Comparison of ENCODE assay signal across 28 mouse cellular contexts in the genomic region with DNA sequence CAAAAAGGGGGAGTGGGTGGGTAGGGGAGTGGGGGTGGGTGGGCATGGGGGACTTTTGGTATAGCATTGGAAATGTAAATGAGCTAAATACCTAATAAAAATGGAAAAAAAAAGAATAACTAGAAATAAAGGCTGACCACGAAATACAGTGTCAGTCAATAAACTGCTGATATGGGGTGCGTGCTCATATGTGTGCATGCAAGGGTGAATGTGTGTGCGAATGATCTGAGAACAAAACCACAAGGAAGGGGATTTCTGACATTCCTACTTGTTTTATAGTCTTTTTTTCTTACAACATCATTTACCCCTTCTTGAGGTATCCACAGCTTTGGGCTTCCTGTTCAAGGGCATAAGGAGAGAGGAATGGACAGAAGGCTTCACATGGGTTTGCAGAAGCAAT.
"Had no signal": no experiment of that assay in that cellular context is flagged by ENCODE, and none has a peak within 500 bp of the region (broad histone marks: within the 10 kb centered on the region; RNA-seq: fewer than 3 reads in every experiment).

No protein-coding gene starts in this region.

- H3K9ac ChIP-seq: limb, embryonic 12.5 days; limb, embryonic 13.5 days; limb, embryonic 15.5 days; liver, embryonic 12.5 days; liver, embryonic 13.5 days; liver, embryonic 14.5 days; liver, embryonic 15.5 days; liver, postnatal 0 days; lung, embryonic 14.5 days; lung, embryonic 15.5 days; midbrain, embryonic 12.5 days; midbrain, embryonic 13.5 days; midbrain, embryonic 15.5 days; neural tube, embryonic 12.5 days had no signal

- H3K27me3 ChIP-seq: limb, embryonic 12.5 days; limb, embryonic 13.5 days; limb, embryonic 15.5 days; liver, embryonic 12.5 days; liver, embryonic 13.5 days; liver, embryonic 15.5 days; megakaryocyte, embryonic 14.5 days; midbrain, embryonic 12.5 days; midbrain, embryonic 13.5 days; midbrain, embryonic 15.5 days; neural tube, embryonic 12.5 days had no signal

- H3K27ac ChIP-seq: limb, embryonic 10.5 days; limb, embryonic 12.5 days; limb, embryonic 13.5 days; limb, embryonic 15.5 days; liver, embryonic 12.5 days; liver, embryonic 13.5 days; liver, embryonic 14.5 days; liver, embryonic 15.5 days; lung, embryonic 15.5 days; macrophage; midbrain, embryonic 10.5 days; midbrain, embryonic 12.5 days; midbrain, embryonic 13.5 days; midbrain, embryonic 15.5 days; neural tube, embryonic 12.5 days had no signal

- H3K4me1 ChIP-seq: limb, embryonic 10.5 days; limb, embryonic 12.5 days; limb, embryonic 13.5 days; limb, embryonic 15.5 days; liver, embryonic 12.5 days; liver, embryonic 13.5 days; liver, embryonic 15.5 days; lung, embryonic 15.5 days; megakaryocyte, embryonic 14.5 days; midbrain, embryonic 10.5 days; midbrain, embryonic 12.5 days; midbrain, embryonic 13.5 days; midbrain, embryonic 15.5 days; neural tube, embryonic 12.5 days had no signal

- H3K9me3 ChIP-seq: limb, embryonic 10.5 days; limb, embryonic 12.5 days; limb, embryonic 13.5 days; limb, embryonic 15.5 days; liver, embryonic 12.5 days; liver, embryonic 13.5 days; liver, embryonic 15.5 days; lung, embryonic 15.5 days; megakaryocyte, embryonic 14.5 days; midbrain, embryonic 10.5 days; midbrain, embryonic 12.5 days; midbrain, embryonic 13.5 days; midbrain, embryonic 15.5 days; neural tube, embryonic 12.5 days had no signal

- H3K36me3 ChIP-seq: limb, embryonic 10.5 days; limb, embryonic 12.5 days; limb, embryonic 13.5 days; limb, embryonic 15.5 days; liver, embryonic 12.5 days; liver, embryonic 13.5 days; liver, embryonic 15.5 days; lung, embryonic 15.5 days; midbrain, embryonic 10.5 days; midbrain, embryonic 12.5 days; midbrain, embryonic 13.5 days; midbrain, embryonic 15.5 days; neural tube, embryonic 12.5 days had no signal

- H3K4me3 ChIP-seq: limb, embryonic 10.5 days; limb, embryonic 12.5 days; limb, embryonic 13.5 days; limb, embryonic 15.5 days; liver, embryonic 12.5 days; liver, embryonic 13.5 days; liver, embryonic 15.5 days; lung, embryonic 15.5 days; megakaryocyte, embryonic 14.5 days; midbrain, embryonic 10.5 days; midbrain, embryonic 12.5 days; midbrain, embryonic 13.5 days; midbrain, embryonic 15.5 days; myocyte; neural tube, embryonic 12.5 days had no signal

- DNase-seq: left cerebral cortex, postnatal 4 days; liver; liver, embryonic 13.5 days; liver, postnatal 0 days; lung, adult 18-20 months; lung, adult 2 months; lung, embryonic 14.5 days; lung, postnatal 10 days; lung, postnatal 14 days; lung, postnatal 36 days; lung, postnatal 4 days; midbrain, embryonic 14.5 days had no signal
